Mouse (Mus musculus) heart, embryonic 12.5 days (tissue): ENCODE data around the gene H2-D1. TPM values are rescaled to one million over a fixed set of nuclear protein-coding genes. Genes with fewer than 3 reads are reported as not detected.

ENCODE experiments used
- ATAC-seq: fragments of 200-750 bp; cut with Nextera tagmentation; 2 replicates; pipeline ENCODE4 v1.8.0; 2017; ENCODE audit warnings: moderate TSS enrichment, moderate library complexity; ENCODE audit not compliant: insufficient number of reproducible peaks, low FRiP score
- H3K27ac ChIP-seq: fragments of 300-500 bp; sonication (generic); 2 replicates; pipeline ENCODE4 v1.5.1; 2016; ENCODE audit warnings: mild to moderate bottlenecking, moderate library complexity; ENCODE audit not compliant: poor library complexity, severe bottlenecking
- H3K27me3 ChIP-seq: fragments of 300-500 bp; sonication (generic); replicated peaks from 2 replicates; pipeline ENCODE4 v1.6.1; 2016; ENCODE audit warnings: mild to moderate bottlenecking, moderate library complexity
- H3K36me3 ChIP-seq: fragments of 300-500 bp; sonication (generic); 2 replicates; pipeline ENCODE4 v1.6.1; 2016; ENCODE audit warnings: mild to moderate bottlenecking, moderate library complexity
- H3K4me1 ChIP-seq: fragments of 300-500 bp; sonication (generic); replicated peaks from 2 replicates; pipeline ENCODE4 v1.6.1; 2016; ENCODE audit warnings: mild to moderate bottlenecking
- H3K4me2 ChIP-seq: fragments of 300-500 bp; sonication (generic); 2 replicates; pipeline ENCODE4 v1.6.1; 2016; ENCODE audit warnings: mild to moderate bottlenecking, moderate library complexity
- H3K4me3 ChIP-seq: fragments of 300-500 bp; sonication (generic); 2 replicates; pipeline ENCODE4 v1.5.1; 2016; ENCODE audit warnings: mild to moderate bottlenecking
- H3K9ac ChIP-seq: fragments of 300-500 bp; sonication (generic); 2 replicates; pipeline ENCODE4 v1.6.1; 2016; ENCODE audit warnings: mild to moderate bottlenecking, moderate library complexity
- H3K9me3 ChIP-seq: fragments of 300-500 bp; sonication (generic); replicated peaks from 2 replicates; pipeline ENCODE4 v1.6.1; 2016; ENCODE audit warnings: mild to moderate bottlenecking, moderate library complexity
- WGBS: fragments of 180-500 bp; shearing (Covaris S2); methylation state at CpG from one replicate; pipeline ENCODE4 v1.1.7; 2016; 5-methylcytosine and 5-hydroxymethylcytosine counted together
- polyA plus RNA-seq: library from polyadenylated mRNA; unstranded; fragments of >200 nt; fragmentation: Nextera tagmentation; extraction: Ambion mirVana; gene quantifications from 2 replicates; pipeline ENCODE4 v1.2.1, GENCODE M21; 2016

H2-D1 gene
- polyA plus RNA-seq, result 30.2 and 32.8 TPM in 2 replicates

GRCm38 (mm10) chr17:35262664-35263522 is at the start of gene H2-D1:
H2-D1 (plus strand) TSS chr17:35262730.
- Histone ChIP-seq H3K9me3 (no peaks in the 10 kb centered on the region), H3K4me3 (peak within 1 kb of the TSS; percentile 70), H3K4me2 (peak within 1 kb of the TSS; percentile 100), H3K27ac (no peak within 1 kb of the TSS), H3K36me3 (no peaks in the 10 kb centered on the region), H3K4me1 (peaks cover 4% of the 10 kb centered on the region; the same call in 1 of the 2 replicates), H3K27me3 (peaks cover 65% of the 10 kb centered on the region), H3K9ac (peak within 1 kb of the TSS; percentile 71)
- peak; percentile 90 for ATAC-seq
- WGBS, result 2% methylated on average over 72 of the region's 73 CpGs

- WGBS, result 90% methylated on average over 5 of the region's 5 CpGs
- Histone ChIP-seq H3K36me3 (no peaks in the 10 kb centered on the region), H3K4me1 (no peaks in the 10 kb centered on the region), H3K4me3 (no peak overlapping the region), H3K27me3 (0 out of 2 replicates have a peak, but pooled peaks cover 7% of the 10 kb centered on the region), H3K9ac (no peak overlapping the region), H3K27ac (no peak overlapping the region), H3K4me2 (no peak overlapping the region), H3K9me3 (no peaks in the 10 kb centered on the region)
- ATAC-seq, result no peak
Measured at GRCm38 (mm10) chr17:35213071-35213470, 49.5 kb upstream of the H2-D1 start.

DNA sequence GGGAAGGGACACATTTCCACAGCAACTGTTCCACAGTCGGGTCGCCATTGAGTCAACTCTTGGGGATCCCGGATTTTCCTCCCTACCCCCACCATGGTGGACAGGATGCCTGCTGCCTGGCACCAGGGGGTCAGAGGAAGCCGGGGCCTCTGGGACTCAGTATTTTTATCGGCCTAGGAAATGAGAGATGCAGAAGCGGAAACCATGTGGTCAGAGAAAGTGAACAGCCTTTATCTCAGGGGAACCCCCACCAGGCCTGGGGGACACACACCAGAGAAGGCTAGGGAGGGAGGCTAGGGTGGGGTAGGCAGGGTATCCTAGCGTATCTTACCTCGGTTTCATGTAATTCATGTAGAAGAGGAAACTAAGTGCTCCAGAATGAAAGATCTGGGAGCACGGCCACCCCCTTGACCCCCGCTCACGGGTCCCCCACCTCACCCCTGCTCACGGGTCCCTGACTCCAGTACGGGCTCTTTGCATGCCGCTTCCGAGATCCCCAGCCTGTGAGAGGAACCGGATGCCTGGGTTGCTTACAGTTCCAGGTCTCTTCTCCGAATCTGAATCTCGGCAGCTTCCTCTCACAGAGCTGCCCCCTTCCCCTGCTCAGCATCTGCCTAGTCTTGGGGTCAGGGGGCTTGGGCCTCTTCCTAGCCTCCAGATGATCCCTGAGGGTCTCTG is 43.9 kb upstream of the H2-D1 start:
- no peaks in the 10 kb centered on the region for H3K9me3 ChIP-seq
- peak; percentile 68 for ATAC-seq
- H3K4me2 ChIP-seq, result no peak overlapping the region
- H3K36me3 ChIP-seq, result peaks cover 25% of the 10 kb centered on the region
- H3K9ac ChIP-seq, result no peak overlapping the region
- peak overlapping the region; percentile 69 for H3K27ac ChIP-seq
- 0 out of 2 replicates have a peak, but pooled peaks cover 3% of the 10 kb centered on the region for H3K27me3 ChIP-seq
- WGBS, result 59% methylated on average over 18 of the region's 18 CpGs
- H3K4me1 ChIP-seq, result peaks cover 21% of the 10 kb centered on the region
- no peak overlapping the region for H3K4me3 ChIP-seq

DNA sequence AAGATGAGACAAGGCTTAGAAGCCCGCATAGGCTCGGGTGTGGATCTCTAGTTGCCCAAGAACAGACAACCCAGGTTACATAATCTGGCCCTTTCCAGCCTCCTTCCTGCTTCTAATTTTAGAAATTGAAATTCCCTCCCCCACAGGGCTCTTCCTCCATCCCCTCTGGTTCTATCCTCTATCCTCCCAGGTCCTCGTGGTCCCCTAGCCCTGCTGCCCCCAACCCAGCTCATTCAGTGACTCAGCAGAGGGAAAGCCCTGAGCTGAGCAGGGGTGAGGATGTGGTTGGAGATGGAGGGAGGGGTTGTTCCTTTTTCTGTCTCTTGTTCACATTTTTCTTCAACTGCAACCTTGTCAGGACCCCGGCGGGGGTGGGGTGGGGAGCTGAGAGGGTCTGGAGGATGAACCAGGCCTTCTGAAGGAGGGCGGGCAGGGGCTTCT is 42.9 kb upstream of the H2-D1 start:
- Histone ChIP-seq H3K36me3 (peaks cover 29% of the 10 kb centered on the region), H3K4me2 (no peak overlapping the region), H3K27me3 (no peaks in the 10 kb centered on the region), H3K9ac (no peak overlapping the region), H3K9me3 (no peaks in the 10 kb centered on the region), H3K4me3 (no peak overlapping the region), H3K27ac (peak overlapping the region; percentile 69), H3K4me1 (peaks cover 21% of the 10 kb centered on the region)
- no peak for ATAC-seq
- WGBS, result 57% methylated on average over 6 of the region's 6 CpGs

DNA sequence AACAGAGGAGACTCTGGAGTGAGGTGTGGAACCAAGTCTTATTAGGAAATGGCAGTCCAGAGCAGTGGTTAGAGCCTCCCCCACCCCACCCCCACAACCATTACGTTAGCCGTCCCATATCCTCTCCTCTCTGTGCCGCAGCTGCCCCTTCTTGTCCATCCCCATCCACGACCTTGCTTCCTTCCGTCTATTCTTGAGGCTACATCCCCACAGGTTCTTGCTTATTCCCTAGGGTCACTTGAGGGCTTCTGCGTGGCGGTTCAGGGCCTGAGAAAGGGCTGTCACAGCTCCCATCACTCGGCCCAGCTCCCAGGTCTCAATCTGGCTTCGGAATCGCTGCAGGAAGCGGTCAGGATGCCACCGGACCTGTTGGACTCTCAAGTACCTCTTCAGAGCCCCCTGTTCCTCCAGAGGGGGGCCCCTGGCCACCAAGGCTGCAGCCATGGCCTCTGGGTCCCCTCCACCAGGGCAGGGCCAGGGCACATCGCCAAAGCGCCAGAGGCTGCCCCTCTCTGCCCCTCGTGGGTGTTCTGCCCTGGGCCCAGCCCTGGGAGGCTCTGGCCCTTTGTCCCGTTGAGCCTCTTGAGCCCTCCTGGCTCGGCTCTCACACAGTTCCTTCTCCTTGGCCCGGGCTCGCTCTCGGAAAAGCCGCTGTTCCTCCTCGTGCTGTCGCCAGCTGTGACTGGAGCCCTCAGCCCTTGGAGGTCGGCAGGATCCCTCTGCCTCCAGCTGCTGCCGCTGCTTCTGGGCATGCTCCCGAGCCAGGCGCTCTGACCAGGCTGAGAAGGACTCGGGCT is 42.2 kb upstream of the H2-D1 start, which contains the start of gene Gm16181:
Gm16181 (plus strand) TSS at position 679 of the 797 bp plus-strand sequence.
- Histone ChIP-seq H3K4me3 (no peak within 1 kb of the TSS), H3K27ac (peak within 1 kb of the TSS; percentile 69; the same call in 1 of the 2 replicates), H3K9ac (no peak within 1 kb of the TSS), H3K9me3 (no peaks in the 10 kb centered on the region), H3K36me3 (peaks cover 35% of the 10 kb centered on the region), H3K4me2 (no peak within 1 kb of the TSS), H3K4me1 (peaks cover 21% of the 10 kb centered on the region), H3K27me3 (no peaks in the 10 kb centered on the region)
- 75% methylated on average over 28 of the region's 28 CpGs for WGBS
- ATAC-seq, result no peak

- Histone ChIP-seq H3K27me3 (no peaks in the 10 kb centered on the region), H3K9me3 (no peaks in the 10 kb centered on the region), H3K36me3 (peaks cover 42% of the 10 kb centered on the region), H3K4me2 (no peak overlapping the region), H3K27ac (0 out of 2 replicates have a peak overlapping the region, but pooled peaks have one; percentile 16), H3K4me3 (no peak overlapping the region), H3K9ac (0 out of 2 replicates have a peak overlapping the region, but pooled peaks have one; percentile 1), H3K4me1 (peaks cover 23% of the 10 kb centered on the region)
- 61% methylated on average over 6 of the region's 6 CpGs for WGBS
- no peak for ATAC-seq
Measured at GRCm38 (mm10) chr17:35222299-35222698, 40.2 kb upstream of the H2-D1 start.

- WGBS, result 91% methylated on average over 4 of the region's 4 CpGs
Measured at GRCm38 (mm10) chr17:35224641-35225040, 37.9 kb upstream of the H2-D1 start.

GRCm38 (mm10) chr17:35225456-35225855 is 37.1 kb upstream of the H2-D1 start:
- H3K4me2 ChIP-seq, result no peak overlapping the region
- no peak overlapping the region for H3K4me3 ChIP-seq
- no peaks in the 10 kb centered on the region for H3K9me3 ChIP-seq
- H3K9ac ChIP-seq, result no peak overlapping the region
- no peak for ATAC-seq
- H3K27me3 ChIP-seq, result no peaks in the 10 kb centered on the region
- no peak overlapping the region for H3K27ac ChIP-seq
- H3K4me1 ChIP-seq, result peaks cover 11% of the 10 kb centered on the region
- WGBS, result 90% methylated on average over 5 of the region's 5 CpGs
- H3K36me3 ChIP-seq, result peaks cover 62% of the 10 kb centered on the region

More at GRCm38 (mm10) chr17:35224641-35225040, 37.9 kb upstream of the H2-D1 start:
- Histone ChIP-seq H3K27me3 (no peaks in the 10 kb centered on the region), H3K9me3 (no peaks in the 10 kb centered on the region), H3K4me3 (no peak overlapping the region), H3K27ac (no peak overlapping the region), H3K9ac (no peak overlapping the region), H3K36me3 (peaks cover 64% of the 10 kb centered on the region), H3K4me1 (peaks cover 19% of the 10 kb centered on the region), H3K4me2 (no peak overlapping the region)
- no peak for ATAC-seq

DNA sequence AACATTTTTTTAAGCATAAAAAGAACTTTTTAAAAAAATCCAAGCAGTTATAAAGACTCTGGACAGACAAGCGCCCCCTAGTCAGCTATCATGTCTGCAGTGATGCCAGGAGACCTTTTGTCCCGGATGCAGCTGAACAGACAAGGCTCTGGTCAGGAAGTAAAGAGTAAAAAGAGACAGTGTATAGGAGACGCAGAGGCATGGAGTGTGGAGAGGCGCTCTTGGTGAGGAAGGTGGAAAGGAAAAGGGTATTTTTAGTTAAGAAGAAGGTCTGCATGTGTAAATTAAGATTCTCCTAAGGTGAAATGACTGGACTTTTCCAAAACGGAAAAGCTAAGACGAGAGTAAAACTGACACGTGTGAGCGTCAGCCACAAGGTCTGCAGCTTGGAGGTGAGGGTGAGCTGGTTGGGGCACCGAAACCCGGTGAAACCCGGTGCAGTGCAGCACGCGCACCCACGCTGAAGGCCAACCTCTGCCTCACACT is 35.9 kb upstream of the H2-D1 start:
- Histone ChIP-seq H3K27ac (no peak overlapping the region), H3K4me2 (no peak overlapping the region)

DNA sequence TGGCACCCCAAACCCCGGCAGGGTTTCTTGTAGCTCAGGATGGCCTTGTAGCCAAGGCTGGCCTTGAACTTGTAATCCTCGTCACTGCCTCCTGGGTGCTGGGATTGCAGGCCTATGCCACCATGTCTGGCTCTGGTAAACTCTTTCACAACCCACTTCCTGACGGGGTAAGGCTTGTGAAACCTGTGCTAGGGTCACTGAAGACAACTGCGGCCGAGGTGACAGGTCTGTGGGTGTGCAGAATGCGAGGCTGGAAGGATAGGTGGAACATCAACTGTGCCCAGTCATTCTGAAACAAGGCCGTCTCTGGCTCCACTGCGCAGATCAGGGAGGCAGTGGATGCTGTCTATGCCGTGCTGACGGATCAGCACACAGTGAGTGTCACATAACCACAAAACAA is 31.5 kb upstream of the H2-D1 start:
- Histone ChIP-seq H3K4me3 (no peak overlapping the region), H3K9me3 (no peaks in the 10 kb centered on the region), H3K9ac (no peak overlapping the region), H3K36me3 (peaks cover 50% of the 10 kb centered on the region), H3K27ac (no peak overlapping the region), H3K27me3 (no peaks in the 10 kb centered on the region), H3K4me1 (peaks cover 30% of the 10 kb centered on the region), H3K4me2 (no peak overlapping the region)
- ATAC-seq, result no peak
- WGBS, result 90% methylated on average over 10 of the region's 10 CpGs

More for the DNA sequence above, 35.9 kb upstream of the H2-D1 start:
- H3K4me1 ChIP-seq, result peaks cover 10% of the 10 kb centered on the region; the same call in 1 of the 2 replicates
- no peak for ATAC-seq
- WGBS, result 75% methylated on average over 14 of the region's 14 CpGs
- no peaks in the 10 kb centered on the region for H3K27me3 ChIP-seq
- no peak overlapping the region for H3K9ac ChIP-seq
- H3K9me3 ChIP-seq, result no peaks in the 10 kb centered on the region
- peaks cover 66% of the 10 kb centered on the region for H3K36me3 ChIP-seq
- no peak overlapping the region for H3K4me3 ChIP-seq
